Mouse (Mus musculus): ENCODE measurements around the gene Olfr1326-ps1. TPM values are rescaled to one million over a fixed set of nuclear protein-coding genes. Genes with fewer than 3 reads are reported as not detected.

Gene Olfr1326-ps1
- polyA plus RNA-seq (2017; shearing (Covaris generic)): not detected

DNA sequence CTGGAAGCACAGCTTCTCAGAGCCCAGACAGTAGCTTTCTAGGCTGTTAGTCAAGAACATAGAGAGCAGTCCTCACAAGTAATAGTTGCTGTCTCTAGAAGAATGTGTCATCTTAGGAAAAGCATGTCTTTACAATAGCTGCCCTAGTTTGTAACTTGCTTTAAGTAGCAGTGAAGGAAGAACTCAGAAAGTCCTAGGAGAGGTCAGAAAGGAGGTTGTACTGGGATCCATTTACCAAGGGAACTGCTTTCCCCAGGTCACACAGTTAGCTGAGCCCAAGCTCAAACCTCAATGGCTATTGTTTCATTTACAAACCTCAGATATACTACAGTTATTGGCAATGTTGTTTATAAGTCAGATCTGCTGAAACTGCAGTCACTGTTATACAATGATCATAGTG is at the start of gene Olfr1326-ps1:
TSS of gene Olfr1326-ps1 (minus strand) at position 101 of the 400 bp plus-strand sequence.

DNA sequence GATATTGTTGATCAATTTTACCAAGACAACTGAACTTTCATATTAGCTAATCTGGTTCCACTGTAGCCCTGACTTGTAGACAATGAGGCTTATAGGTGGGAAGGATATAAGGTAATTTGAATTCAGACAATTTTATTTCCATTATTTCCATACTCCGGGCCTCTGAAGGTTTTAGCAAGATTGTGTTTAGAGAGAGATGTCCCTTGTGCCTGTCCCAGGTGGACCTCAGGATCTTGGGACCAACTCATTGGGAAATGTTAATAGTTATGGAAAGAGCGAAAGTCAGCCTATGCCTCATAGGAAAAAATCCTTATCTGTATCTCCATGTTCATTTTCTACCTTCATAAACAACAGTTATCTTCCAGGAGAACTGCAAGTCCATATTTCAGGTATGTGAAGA is 17.7 kb upstream of the Olfr1326-ps1 start, which contains the start of gene Olfr1325:
TSS of gene Olfr1325 (plus strand) at position 301 of the 400 bp plus-strand sequence.

Other genes starting within 250 kb of the Olfr1326-ps1 start
- 1 to 10 TPM; 2.4 to 6.9 TPM for gene Plxna3, start 245.8 kb downstream of the Olfr1326-ps1 start, polyA plus RNA-seq (2017; shearing (Covaris generic))
- 10 to 100 TPM; 34.3 to 51.6 TPM for gene Lage3, start 221.3 kb downstream of the Olfr1326-ps1 start, polyA plus RNA-seq (2017; shearing (Covaris generic))
- gene Ubl4a, start 201.7 kb downstream of the Olfr1326-ps1 start, polyA plus RNA-seq (2017; shearing (Covaris generic)): 10 to 100 TPM; 52.3 to 66.9 TPM
- 10 to 100 TPM; 40.0 to 40.5 TPM for gene Slc10a3, start 201.5 kb downstream of the Olfr1326-ps1 start, polyA plus RNA-seq (2017; shearing (Covaris generic))
- 10 to 100 TPM; 34.3 to 41.1 TPM for gene Fam3a, start 181.6 kb downstream of the Olfr1326-ps1 start, polyA plus RNA-seq (2017; shearing (Covaris generic))
- 10 to 100 TPM; 35.8 to 36.6 TPM for gene Ikbkg, start 181.6 kb downstream of the Olfr1326-ps1 start, polyA plus RNA-seq (2017; shearing (Covaris generic))
- gene G6pdx, start 145.7 kb downstream of the Olfr1326-ps1 start, polyA plus RNA-seq (2017; shearing (Covaris generic)): 10 to 100 TPM; 47.5 to 51.1 TPM
- not detected for gene Gm6880, start 93.5 kb downstream of the Olfr1326-ps1 start, polyA plus RNA-seq (2017; shearing (Covaris generic))
- gene Olfr1325, start 17.8 kb upstream of the Olfr1326-ps1 start, polyA plus RNA-seq (2017; shearing (Covaris generic)): not detected
- gene Gm5640, start 70.7 kb upstream of the Olfr1326-ps1 start, polyA plus RNA-seq (2017; shearing (Covaris generic)): 1 to 10 TPM in 1 of 2 experiments, not detected in 1; 2.7 TPM
- gene Gm6890, start 166.0 kb upstream of the Olfr1326-ps1 start, polyA plus RNA-seq (2017; shearing (Covaris generic)): not detected

Data from inflammation-experienced regulatory T-cells (primary cell).